Mouse (Mus musculus): ENCODE data around the gene Meig1.
A peak's percentile ranks its signal among the peaks of the same experiment; 100 is the strongest.
"Not testable (repeated sequence)": the region's sequence is repeated elsewhere in the genome, so short reads cannot be mapped to it uniquely, and the experiment has no call there.

Meig1 gene

GRCm38 (mm10) chr2:3422548-3422947, at the start of gene Meig1:
Meig1 (minus strand) TSS chr2:3422648.
- DNase-seq: no peak

GRCm38 (mm10) chr2:3456590-3456989, 34.1 kb upstream of the Meig1 start:
- no peak for DNase-seq

- no peak for DNase-seq
Observed at GRCm38 (mm10) chr2:3453096-3453495, 30.6 kb upstream of the Meig1 start.

- DNase-seq: no peak
Observed at GRCm38 (mm10) chr2:3449431-3449830, 27.0 kb upstream of the Meig1 start.

- no peak for DNase-seq
Observed at GRCm38 (mm10) chr2:3445984-3446383, 23.5 kb upstream of the Meig1 start.

- DNase-seq: no peak
Observed at GRCm38 (mm10) chr2:3444206-3444605, 21.8 kb upstream of the Meig1 start.

GRCm38 (mm10) chr2:3437956-3438355, 15.5 kb upstream of the Meig1 start:
- DNase-seq: no peak

- DNase-seq: no peak
Observed at GRCm38 (mm10) chr2:3435369-3436061, 13.1 kb upstream of the Meig1 start.

- DNase-seq: peak; percentile 63 to 81
Observed at GRCm38 (mm10) chr2:3430956-3431355, 8.5 kb upstream of the Meig1 start.

- DNase-seq: no peak
Observed at GRCm38 (mm10) chr2:3424579-3424910, 2.1 kb upstream of the Meig1 start.

GRCm38 (mm10) chr2:3423841-3424578, 1.6 kb upstream of the Meig1 start, which contains the start of gene Dclre1c:
Dclre1c (plus strand) TSS chr2:3424131.
- peak; percentile 91 to 96 for DNase-seq

- DNase-seq: no peak
Observed at GRCm38 (mm10) chr2:3420157-3420556, 2.3 kb downstream of the Meig1 start.

GRCm38 (mm10) chr2:3418883-3419431, 3.5 kb downstream of the Meig1 start:
- peak; percentile 89 to 91 for DNase-seq

GRCm38 (mm10) chr2:3415676-3416075, 6.8 kb downstream of the Meig1 start:
- DNase-seq: no peak

GRCm38 (mm10) chr2:3414241-3414640, 8.2 kb downstream of the Meig1 start:
- peak; percentile 67 to 68 for DNase-seq

- DNase-seq: no peak
Observed at GRCm38 (mm10) chr2:3407756-3408155, 14.7 kb downstream of the Meig1 start.

GRCm38 (mm10) chr2:3405981-3406380, 16.5 kb downstream of the Meig1 start:
- DNase-seq: no peak

- DNase-seq: not testable (repeated sequence)
Observed at GRCm38 (mm10) chr2:3397110-3397509, 25.3 kb downstream of the Meig1 start, which contains the start of gene Olah. Olah (minus strand) TSS chr2:3397210.

GRCm38 (mm10) chr2:3391945-3392344, 30.5 kb downstream of the Meig1 start:
- no peak for DNase-seq

GRCm38 (mm10) chr2:3387105-3387860, 35.2 kb downstream of the Meig1 start:
- no peak for DNase-seq

- no peak for DNase-seq
Observed at GRCm38 (mm10) chr2:3365127-3365526, 57.3 kb downstream of the Meig1 start.

- DNase-seq: no peak
Observed at GRCm38 (mm10) chr2:3361067-3361466, 61.4 kb downstream of the Meig1 start.

Measured in thymus, postnatal 36 days (tissue).